Mouse (Mus musculus) erythroblast, adult 5-6 weeks (primary cell): ENCODE measurements around the gene Zmat1. TPM values are rescaled to one million over a fixed set of nuclear protein-coding genes. Genes with fewer than 3 reads are reported as not detected.
"Not testable (repeated sequence)": the region's sequence is repeated elsewhere in the genome, so short reads cannot be mapped to it uniquely, and the experiment has no call there.

ENCODE experiments used
- ATAC-seq: replicated peaks from 2 replicates; pipeline ENCODE4 v1.8.0; 2016; ENCODE audit warnings: moderate number of reproducible peaks, mild to moderate bottlenecking, moderate TSS enrichment, inconsistent platforms; ENCODE audit not compliant: poor library complexity, low FRiP score, severe bottlenecking
- total RNA-seq, 2 experiments: library from RNA; stranded (forward) in 1 of 2; stranded (reverse) in 1 of 2; fragments of 150-400 nt in 1 of 2; fragments of 200-764, 138-1000 nt in 1 of 2; gene quantifications; 2 replicates each; pipeline versions ENCODE4 v1.2.3 to v1.2.4; 2015 to 2017; ENCODE audit warnings: low replicate concordance in 2 of 2

Zmat1 gene
- total RNA-seq (2015; ENCODE audit: low replicate concordance) (0.19 and 1.3 TPM in 2 replicates), total RNA-seq (2017; ENCODE audit: low replicate concordance) (0.56 and 0.68 TPM in 2 replicates)

DNA sequence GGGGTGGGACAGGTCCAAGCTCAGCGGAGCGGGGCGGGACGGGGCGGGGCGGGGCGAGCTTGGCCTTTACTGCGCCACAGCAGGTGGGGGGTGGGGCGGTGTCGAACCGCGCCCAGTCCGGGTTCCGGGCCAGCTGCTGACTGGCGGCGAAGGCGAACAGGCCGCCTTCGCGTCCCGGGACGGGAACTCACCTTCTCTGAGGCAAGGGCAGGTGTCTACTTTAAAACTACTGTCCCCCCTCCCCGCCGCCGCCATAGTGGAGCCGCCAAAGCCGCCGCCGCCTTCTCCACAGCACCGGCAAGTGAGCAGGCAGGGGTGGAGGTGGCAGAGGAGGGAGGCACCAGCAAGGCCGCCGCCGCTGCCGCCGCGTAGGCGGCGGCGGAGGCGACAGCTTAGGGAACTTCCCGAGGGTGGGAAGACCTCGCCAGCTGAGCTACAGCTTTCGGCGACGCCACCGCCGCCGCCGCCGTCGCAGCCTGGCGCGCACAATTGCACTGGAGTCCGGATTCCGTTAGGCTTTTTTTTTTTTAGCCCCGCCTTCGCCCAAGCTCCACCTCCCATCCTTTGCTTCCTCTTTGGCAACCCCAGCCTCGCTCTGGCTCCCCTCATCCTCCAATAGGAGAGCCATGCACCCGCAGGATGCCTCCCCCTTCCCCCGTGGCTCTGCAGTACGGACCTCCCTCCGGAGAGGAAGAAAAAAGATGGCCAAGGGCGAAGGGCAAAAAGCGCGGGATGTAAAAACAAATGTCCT is at the start of gene Zmat1:
Gene Zmat1, minus strand, starts transcription at position 490 of the 751 bp plus-strand sequence.
- ATAC-seq: peak; percentile 100

DNA sequence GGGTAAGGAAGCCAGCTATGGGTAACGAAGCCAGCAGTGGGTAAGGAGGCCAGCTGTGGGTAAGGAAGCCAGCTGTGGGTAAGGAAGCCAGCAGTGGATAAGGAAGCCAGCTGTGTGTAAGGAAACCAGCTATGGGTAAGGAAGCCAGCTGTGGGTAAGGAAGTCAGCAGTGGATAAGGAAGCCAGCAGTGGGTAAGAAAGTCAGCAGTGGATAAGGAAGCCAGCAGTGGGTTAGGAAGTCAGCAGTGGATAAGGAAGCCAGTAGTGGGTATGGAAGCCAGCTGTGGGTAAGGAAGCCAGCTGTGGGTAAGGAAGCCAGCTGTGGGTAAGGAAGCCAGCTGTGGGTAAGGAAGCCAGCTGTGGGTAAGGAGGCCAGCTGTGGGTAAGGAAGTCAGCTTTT is 44.9 kb upstream of the Zmat1 start:
- ATAC-seq: not testable (repeated sequence)

DNA sequence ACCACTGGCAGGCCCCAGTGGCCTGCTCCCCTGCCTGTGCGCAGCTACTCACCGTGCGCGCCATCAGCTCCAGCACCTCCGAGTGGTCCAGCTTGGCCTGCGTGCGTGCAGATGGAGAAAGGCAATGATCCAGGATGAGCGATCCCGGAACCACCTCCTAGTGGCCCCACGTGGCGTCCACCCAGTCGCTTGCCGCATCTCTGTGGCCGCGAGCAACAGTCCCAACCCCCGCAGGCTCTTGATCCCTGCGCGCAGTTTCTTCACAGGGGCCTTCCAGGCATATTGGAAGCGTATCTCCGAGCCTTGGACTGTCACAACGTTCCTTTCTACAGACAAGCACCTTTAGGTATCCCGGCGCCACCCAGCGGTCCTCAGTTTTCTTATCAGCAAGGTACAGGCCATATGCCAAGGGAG is 27.0 kb upstream of the Zmat1 start:
- no peak for ATAC-seq

DNA sequence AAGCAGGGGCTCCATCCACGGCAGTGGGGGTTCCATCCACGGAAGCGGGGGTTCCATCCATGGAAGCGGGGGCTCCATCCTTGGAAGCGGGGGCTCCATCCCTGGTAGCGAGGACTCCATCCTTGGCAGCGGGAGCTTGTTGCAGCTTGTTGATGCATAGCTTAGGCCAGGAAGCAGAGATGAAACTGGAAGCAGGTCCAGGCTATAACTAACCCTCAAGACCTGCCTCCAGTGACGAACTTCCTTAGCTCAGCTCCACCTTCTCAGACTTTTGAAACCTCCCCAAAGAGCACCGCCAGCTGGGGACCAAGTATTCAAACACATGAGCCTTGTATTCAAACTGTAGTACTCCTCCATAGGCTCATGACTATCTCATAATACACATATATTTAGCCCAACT is 16.1 kb upstream of the Zmat1 start:
- no peak for ATAC-seq

DNA sequence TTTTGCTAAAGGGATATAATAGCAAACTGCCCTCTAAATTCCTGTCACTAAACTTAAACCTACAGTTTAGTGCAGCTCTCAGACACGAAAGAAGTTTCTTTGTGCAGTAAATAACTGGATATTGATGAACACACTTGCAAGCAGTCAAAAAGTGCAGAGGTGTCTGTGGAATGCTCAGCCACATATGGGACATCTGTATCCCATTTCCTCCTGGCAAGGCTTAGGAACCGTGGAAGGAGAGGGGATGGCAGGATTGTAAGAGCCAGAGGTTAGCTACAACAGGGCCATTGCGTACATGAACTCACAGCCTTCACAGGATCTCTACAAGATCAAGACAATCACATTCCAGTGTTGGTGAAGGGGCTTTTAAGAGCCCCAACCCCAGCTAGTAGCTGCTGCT is 2.4 kb upstream of the Zmat1 start:
- ATAC-seq: no peak

DNA sequence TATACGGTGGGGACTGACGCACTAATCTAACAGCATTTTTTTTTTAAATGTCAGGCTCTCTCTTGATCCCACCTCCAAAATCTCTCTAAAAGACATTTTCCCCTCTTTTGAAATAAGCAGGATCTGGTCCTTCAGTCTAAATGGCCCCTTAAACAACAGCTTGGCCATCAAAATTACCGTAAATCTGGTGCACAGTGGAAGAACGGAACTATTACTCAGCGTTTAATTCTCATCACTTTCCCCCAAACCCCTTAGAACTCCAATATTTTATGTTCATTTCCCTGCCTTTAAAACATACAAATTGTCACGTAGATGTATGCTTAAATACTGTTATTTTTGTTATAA is 434 bp upstream of the Zmat1 start:
- no peak; the same call in 1 of the 2 replicates for ATAC-seq

DNA sequence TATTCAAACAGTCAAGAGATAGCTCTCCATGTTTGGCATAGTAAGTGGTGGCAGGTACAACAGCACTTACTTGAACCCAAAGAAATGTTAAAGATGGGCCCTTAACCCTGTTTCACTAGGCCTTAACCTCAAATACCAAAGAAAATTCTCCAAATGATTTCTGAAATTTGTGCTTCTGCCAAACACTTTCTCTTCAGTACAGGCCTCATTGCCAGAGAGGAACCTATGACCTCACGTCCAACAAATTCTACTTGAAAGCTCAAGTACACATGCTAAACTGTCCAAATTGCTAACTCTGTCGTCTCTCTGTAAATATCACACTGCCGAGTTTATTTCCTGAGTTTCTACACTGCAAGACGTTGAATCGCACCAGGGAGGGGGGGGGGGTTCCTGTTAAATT is 988 bp downstream of the Zmat1 start:
- no peak for ATAC-seq

DNA sequence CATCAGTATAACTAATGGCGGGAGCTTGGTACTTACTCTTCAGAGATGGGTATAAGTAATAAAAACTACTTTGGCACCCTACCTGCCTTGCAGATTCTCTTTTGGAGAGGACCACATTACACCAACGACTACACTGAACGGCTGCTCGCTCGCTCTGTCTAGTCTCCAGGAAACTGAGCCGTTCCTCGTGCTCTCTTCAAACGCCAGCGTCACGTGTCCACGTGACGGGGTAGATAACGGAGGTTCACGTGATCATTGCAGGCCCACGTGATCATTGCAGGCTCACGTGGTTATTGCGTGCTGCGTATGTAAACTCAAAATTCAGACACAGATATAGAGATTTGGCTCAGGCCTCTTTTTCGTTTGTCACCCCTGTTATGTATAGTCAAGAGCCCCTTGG is 44.5 kb downstream of the Zmat1 start, which contains the start of gene Nxf2:
Gene Nxf2, minus strand, starts transcription at position 209 of the 400 bp plus-strand sequence.
- ATAC-seq: no peak

DNA sequence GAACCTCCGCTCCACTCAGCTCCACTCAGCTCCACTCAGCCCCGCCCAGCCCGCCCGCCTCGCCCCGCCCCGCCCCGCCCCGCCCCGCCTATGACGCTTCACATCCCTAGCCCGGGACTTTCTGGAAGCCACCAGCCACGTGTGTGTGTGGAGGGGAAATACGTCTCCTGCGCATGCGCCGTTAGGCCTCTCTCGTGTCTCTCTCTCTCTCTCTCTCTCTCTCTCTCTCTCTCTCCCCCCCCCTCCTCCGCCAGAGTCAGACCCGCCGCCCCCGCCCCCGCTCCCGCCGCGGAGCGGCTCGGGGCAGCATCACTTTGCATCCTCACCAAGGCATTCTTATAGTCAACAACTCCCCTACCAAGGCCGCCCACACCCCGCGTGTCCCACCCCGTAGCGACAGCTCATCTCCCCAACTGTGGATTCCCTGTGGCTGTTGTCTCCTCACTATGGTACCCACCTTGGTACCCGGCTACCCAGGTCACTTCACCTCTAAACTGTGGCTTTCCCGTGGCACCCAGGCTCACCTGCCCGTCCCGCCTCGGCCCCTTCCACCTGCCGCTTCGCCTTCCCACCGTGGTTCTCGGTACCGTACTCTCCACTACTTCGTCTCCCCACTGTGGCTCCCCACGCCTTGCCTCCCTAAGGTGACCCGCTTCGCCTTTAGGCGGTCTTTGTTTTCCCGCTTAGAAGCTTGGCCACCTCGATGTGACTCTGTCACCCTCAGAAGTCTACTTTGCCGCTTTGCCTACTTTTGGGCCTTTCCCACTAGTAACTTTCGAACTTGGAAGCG is 45.5 kb downstream of the Zmat1 start:
- ATAC-seq: peak; percentile 75

DNA sequence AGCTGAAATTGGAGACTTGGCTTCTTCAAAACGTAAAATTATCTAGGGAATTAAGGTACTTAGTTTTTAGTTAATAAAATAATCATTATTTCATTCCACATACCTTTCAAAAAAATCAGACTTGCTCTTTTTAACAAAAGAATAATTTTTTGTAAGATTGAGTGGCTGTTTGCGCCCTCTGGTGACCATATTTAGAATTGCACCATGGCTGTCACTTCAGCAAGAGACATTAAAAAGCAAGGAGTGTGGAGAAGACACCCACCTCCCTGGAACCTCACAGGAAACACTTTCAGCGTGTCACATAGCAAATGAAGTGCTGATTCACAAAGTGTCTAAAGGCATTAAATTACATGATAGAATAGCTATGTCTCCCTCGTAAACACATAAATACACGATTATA is 78.6 kb downstream of the Zmat1 start:
- ATAC-seq: no peak

DNA sequence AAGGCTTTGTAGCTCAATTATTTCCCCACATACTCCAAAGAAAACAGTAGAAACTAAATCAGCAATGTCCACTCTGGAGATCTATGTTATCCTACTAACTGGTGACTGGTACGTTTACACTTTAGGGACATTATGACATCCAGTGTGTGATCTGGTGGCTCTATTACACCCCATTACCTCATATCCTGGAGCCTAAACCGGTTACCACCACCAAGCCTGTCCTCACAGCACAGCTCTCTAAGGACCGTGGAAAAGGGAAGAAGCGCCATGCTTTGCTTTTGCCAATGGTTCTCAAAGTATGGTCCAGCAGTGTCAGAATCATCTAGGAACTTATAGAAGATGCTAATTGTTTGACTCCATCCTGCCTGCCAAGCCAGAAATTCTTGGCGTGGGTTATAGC is 79.1 kb downstream of the Zmat1 start:
- no peak for ATAC-seq

DNA sequence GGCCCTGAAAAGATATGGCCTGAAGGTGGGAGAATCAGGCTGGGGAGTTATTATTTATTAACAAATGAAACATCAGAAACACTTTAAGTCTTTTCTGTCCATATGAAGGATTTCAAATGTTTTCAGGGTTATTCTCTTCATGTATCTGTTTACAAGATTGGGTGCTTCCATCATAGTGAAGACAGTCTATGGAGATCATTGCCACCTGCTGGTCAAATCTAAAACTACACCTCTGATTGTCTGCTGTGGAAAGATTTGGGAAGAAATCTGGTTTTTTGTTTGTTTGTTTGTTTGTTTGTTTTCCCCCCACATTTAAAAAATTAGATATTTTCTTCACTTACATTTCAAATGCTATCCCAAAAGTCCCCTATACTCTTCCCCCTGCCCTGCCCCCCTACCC is 84.0 kb downstream of the Zmat1 start:
- peak; percentile 89 for ATAC-seq

DNA sequence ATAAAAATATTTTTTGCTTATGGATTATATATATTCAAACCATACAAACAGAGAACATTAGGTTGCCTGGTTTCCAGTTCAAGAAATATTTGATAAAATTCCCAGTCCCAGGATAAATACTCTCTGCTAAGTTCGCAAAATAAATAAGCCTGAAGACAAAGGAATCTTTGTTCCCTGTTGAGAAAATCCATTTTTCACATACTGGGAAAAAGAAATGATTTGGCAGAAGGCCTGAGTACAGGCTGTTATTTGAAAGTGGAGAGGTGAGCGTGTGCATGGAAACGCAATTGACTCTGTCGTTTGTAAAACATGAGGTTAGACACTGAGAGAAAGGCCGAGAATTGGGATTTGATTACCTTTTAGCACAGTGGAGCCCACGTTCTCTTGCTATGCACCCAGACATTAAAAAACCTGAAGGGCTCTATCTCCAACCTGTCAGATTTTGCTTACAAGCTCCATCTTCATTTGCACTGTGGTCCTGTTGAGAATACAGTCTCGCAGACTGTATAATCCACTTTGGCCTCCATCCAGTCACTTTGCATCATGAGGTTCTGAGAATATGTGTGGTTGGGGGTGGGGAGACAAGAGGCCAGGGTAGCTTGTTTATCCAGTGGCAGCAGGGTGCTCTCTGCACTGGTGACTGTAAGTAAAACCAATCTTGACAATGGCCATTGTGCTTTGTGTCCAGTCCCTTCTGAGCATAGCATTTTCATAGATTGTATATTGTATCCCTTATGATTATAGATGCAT is 85.2 kb downstream of the Zmat1 start:
- no peak for ATAC-seq

Other genes with a start within 250 kb of the Zmat1 start
- gene Armcx2, start 200.0 kb downstream of the Zmat1 start, total RNA-seq (2015; ENCODE audit: low replicate concordance): 2.3 TPM in 2 replicates
- 2.0 TPM in 1 of 2 replicates, not detected in the other for gene Armcx2, start 200.0 kb downstream of the Zmat1 start, total RNA-seq (2017; ENCODE audit: low replicate concordance)
- gene Nxf2, start 44.5 kb downstream of the Zmat1 start, total RNA-seq (2015; ENCODE audit: low replicate concordance): 1.0 TPM in 1 of 2 replicates, not detected in the other
- gene Nxf2, start 44.5 kb downstream of the Zmat1 start, total RNA-seq (2017; ENCODE audit: low replicate concordance): not detected in 2 replicates
- not detected in 2 replicates for gene Gm15023, start 168.4 kb upstream of the Zmat1 start, total RNA-seq (2015; ENCODE audit: low replicate concordance)
- 0.09 TPM in 1 of 2 replicates, not detected in the other for gene Gm15023, start 168.4 kb upstream of the Zmat1 start, total RNA-seq (2017; ENCODE audit: low replicate concordance)
- not detected in 2 replicates for gene Tceal6, start 201.5 kb upstream of the Zmat1 start, total RNA-seq (2015; ENCODE audit: low replicate concordance)
- not detected in 2 replicates for gene Tceal6, start 201.5 kb upstream of the Zmat1 start, total RNA-seq (2017; ENCODE audit: low replicate concordance)